Mouse (Mus musculus) CH12.LX (cell line): Measurements from ENCODE around the gene Tectb. TPM values are rescaled to one million over a fixed set of nuclear protein-coding genes. Genes with fewer than 3 reads are reported as not detected.

Source experiments
- DNase-seq: peaks from one replicate; pipeline ENCODE4 v3.0.0-alpha.2; 2013; ENCODE audit errors: extremely low read depth
- H3K27ac ChIP-seq: 2 replicates; pipeline ENCODE4 v1.5.1; 2012; ENCODE audit warnings: low read depth, mild to moderate bottlenecking, control low read depth, moderate library complexity; ENCODE audit not compliant: insufficient read depth
- H3K27me3 ChIP-seq: replicated peaks from 2 replicates; pipeline ENCODE3; 2012; ENCODE audit warnings: inconsistent platforms
- H3K36me3 ChIP-seq, 2 experiments: replicated peaks in 1 of 2; 2 replicates each; pipeline versions ENCODE3 to v1.6.1; 2012; ENCODE audit warnings: inconsistent platforms in 1 of 2, low read length in 1 of 2, mild to moderate bottlenecking in 1 of 2, mixed read lengths in 1 of 2, moderate library complexity in 1 of 2; ENCODE audit not compliant: control insufficient read depth in 1 of 2, insufficient read depth in 1 of 2
- H3K4me1 ChIP-seq, 2 experiments: 2 replicates each; pipeline ENCODE4 v1.6.1; 2012; ENCODE audit warnings: inconsistent platforms in 1 of 2, moderate library complexity in 1 of 2; ENCODE audit not compliant: insufficient read depth in 2 of 2, control insufficient read depth in 1 of 2
- H3K4me2 ChIP-seq: 2 replicates; pipeline ENCODE4 v1.6.1; 2012; ENCODE audit warnings: low read depth, mild to moderate bottlenecking, control low read depth; ENCODE audit not compliant: poor library complexity, insufficient read depth, severe bottlenecking
- H3K4me3 ChIP-seq, 3 experiments: fragments of 150-350 bp in 1 of 3; sonication (generic) in 1 of 3; replicated peaks in 1 of 3; 2 replicates each; pipeline versions ENCODE3 to v1.5.1; 2011 to 2012; ENCODE audit warnings: low read depth in 2 of 3, low read length in 2 of 3, mild to moderate bottlenecking in 2 of 3, moderate library complexity in 2 of 3, control low read depth in 1 of 3, improper control_type of control experiment in 1 of 3, inconsistent platforms in 1 of 3, mixed read lengths in 1 of 3; ENCODE audit not compliant: poor library complexity in 1 of 3
- H3K79me2 ChIP-seq: replicated peaks from 2 replicates; pipeline ENCODE4 v1.6.1; 2012; ENCODE audit warnings: mild to moderate bottlenecking, moderate library complexity; ENCODE audit not compliant: control insufficient read depth, poor library complexity, insufficient read depth, severe bottlenecking; ENCODE audit errors: extremely low read depth
- H3K9ac ChIP-seq: 2 replicates; pipeline ENCODE4 v1.6.1; 2012; ENCODE audit warnings: low read depth, mild to moderate bottlenecking, control low read depth, moderate library complexity; ENCODE audit not compliant: insufficient read depth
- H3K9me3 ChIP-seq: replicated peaks from 2 replicates; pipeline ENCODE3; 2012; ENCODE audit warnings: low read length, inconsistent platforms, mixed read lengths
- BHLHE40 ChIP-seq: IDR thresholded peaks from 2 replicates; pipeline ENCODE4 v1.6.1; 2011; ENCODE audit warnings: mild to moderate bottlenecking, low read depth, low read length, improper control_type of control experiment
- CHD1 ChIP-seq: IDR thresholded peaks from 2 replicates; pipeline ENCODE4 v1.6.1; 2012; ENCODE audit warnings: low read depth, low read length, improper control_type of control experiment, inconsistent platforms
- CTCF ChIP-seq, 2 experiments: IDR thresholded peaks in 1 of 2; conservative IDR thresholded peaks in 1 of 2; 2 replicates each; pipeline ENCODE4 v1.5.1; 2011 to 2012; ENCODE audit warnings: low read depth in 2 of 2, low read length in 2 of 2, improper control_type of control experiment in 1 of 2, inconsistent platforms in 1 of 2, mild to moderate bottlenecking in 1 of 2, moderate library complexity in 1 of 2
- E2F4 ChIP-seq: IDR thresholded peaks from 2 replicates; pipeline ENCODE4 v1.6.1; 2011; ENCODE audit warnings: low read depth, low read length, improper control_type of control experiment; ENCODE audit not compliant: insufficient replicate concordance
- ELF1 ChIP-seq: IDR thresholded peaks from 2 replicates; pipeline ENCODE4 v1.6.1; 2014; ENCODE audit warnings: low read depth, mild to moderate bottlenecking, inconsistent platforms, low read length, improper control_type of control experiment
- EP300 ChIP-seq: IDR thresholded peaks from 2 replicates; pipeline ENCODE4 v1.6.1; 2011; ENCODE audit warnings: low read length, improper control_type of control experiment
- ETS1 ChIP-seq: conservative IDR thresholded peaks from 2 replicates; pipeline ENCODE4 v1.6.1; 2012; ENCODE audit warnings: low read depth, mild to moderate bottlenecking, inconsistent platforms, low read length, improper control_type of control experiment, moderate library complexity
- GABPA ChIP-seq: IDR thresholded peaks from 2 replicates; pipeline ENCODE4 v1.6.1; 2012; ENCODE audit warnings: low read depth, low read length, improper control_type of control experiment, inconsistent platforms; ENCODE audit not compliant: insufficient replicate concordance
- IRF4 ChIP-seq: IDR thresholded peaks from 2 replicates; pipeline ENCODE4 v1.6.1; 2014; ENCODE audit warnings: low read depth, mild to moderate bottlenecking, inconsistent platforms, low read length, improper control_type of control experiment
- JUND ChIP-seq: conservative IDR thresholded peaks from 2 replicates; pipeline ENCODE4 v1.6.1; 2011; ENCODE audit warnings: low read depth, low read length, improper control_type of control experiment
- KAT2A ChIP-seq: IDR thresholded peaks from 2 replicates; pipeline ENCODE4 v1.6.1; 2012; ENCODE audit warnings: low read length, improper control_type of control experiment, inconsistent platforms; ENCODE audit not compliant: insufficient replicate concordance
- MAX ChIP-seq: IDR thresholded peaks from 2 replicates; pipeline ENCODE4 v1.6.1; 2011; ENCODE audit warnings: low read length, improper control_type of control experiment
- MAZ ChIP-seq: IDR thresholded peaks from 2 replicates; pipeline ENCODE4 v1.6.1; 2012; ENCODE audit warnings: low read depth, mild to moderate bottlenecking, inconsistent platforms, low read length, improper control_type of control experiment, moderate library complexity
- MEF2A ChIP-seq: IDR thresholded peaks from 2 replicates; pipeline ENCODE4 v1.6.1; 2014; ENCODE audit warnings: low read depth, mild to moderate bottlenecking, inconsistent platforms, low read length, improper control_type of control experiment, borderline replicate concordance
- MXI1 ChIP-seq: IDR thresholded peaks from 2 replicates; pipeline ENCODE4 v1.6.1; 2011; ENCODE audit warnings: mild to moderate bottlenecking, low read depth, low read length, improper control_type of control experiment
- NELFE ChIP-seq: IDR thresholded peaks from 2 replicates; pipeline ENCODE4 v1.6.1; 2011; ENCODE audit warnings: low read depth, low read length, improper control_type of control experiment
- PAX5 ChIP-seq: IDR thresholded peaks from 2 replicates; pipeline ENCODE4 v1.6.1; 2012; ENCODE audit warnings: low read length, inconsistent platforms, mixed read lengths
- POLR2A ChIP-seq: IDR thresholded peaks from 2 replicates; pipeline ENCODE4 v1.6.1; 2011; ENCODE audit warnings: low read depth, mild to moderate bottlenecking, improper control_type of control experiment, low read length
- POLR2AphosphoS2 ChIP-seq: IDR thresholded peaks from 2 replicates; pipeline ENCODE4 v1.6.1; 2011; ENCODE audit warnings: low read depth, low read length, improper control_type of control experiment
- SIN3A ChIP-seq: IDR thresholded peaks from 2 replicates; pipeline ENCODE4 v1.6.1; 2012; ENCODE audit warnings: low read length, improper control_type of control experiment, inconsistent platforms
- TBP ChIP-seq: conservative IDR thresholded peaks from 2 replicates; pipeline ENCODE4 v1.6.1; 2011; ENCODE audit warnings: low read depth, low read length, improper control_type of control experiment
- TCF12 ChIP-seq: IDR thresholded peaks from 2 replicates; pipeline ENCODE4 v1.6.1; 2014; ENCODE audit warnings: low read depth, mild to moderate bottlenecking, inconsistent platforms, low read length, improper control_type of control experiment
- UBTF ChIP-seq: IDR thresholded peaks from 2 replicates; pipeline ENCODE4 v1.6.1; 2012; ENCODE audit warnings: low read depth, mild to moderate bottlenecking, inconsistent platforms, low read length, improper control_type of control experiment, moderate library complexity
- USF1 ChIP-seq: IDR thresholded peaks from 2 replicates; pipeline ENCODE4 v1.6.1; 2014; ENCODE audit warnings: low read depth, mild to moderate bottlenecking, inconsistent platforms, low read length, improper control_type of control experiment
- ZC3H11A ChIP-seq: IDR thresholded peaks from 2 replicates; pipeline ENCODE4 v1.6.1; 2012; ENCODE audit warnings: low read depth, mild to moderate bottlenecking, inconsistent platforms, low read length, improper control_type of control experiment
- ZKSCAN1 ChIP-seq: IDR thresholded peaks from 2 replicates; pipeline ENCODE4 v1.6.1; 2012; ENCODE audit warnings: low read depth, inconsistent platforms, low read length, improper control_type of control experiment, borderline replicate concordance
- ZNF384 ChIP-seq: IDR thresholded peaks from 2 replicates; pipeline ENCODE4 v1.6.1; 2012; ENCODE audit warnings: low read depth, low read length, improper control_type of control experiment, inconsistent platforms
- dilution Hi-C: fragments of 300-500 bp; cut with MboI; formaldehyde crosslinking; loops from 2 replicates; pipeline ENCODE4 v1.14.3; 2020; ENCODE audit warnings: low sequenced_read_pairs; ENCODE audit not compliant: extremely low pct_unique_long_range_greater_than_20kb, extremely low pct_ligation_motif_present
- in situ Hi-C: fragments of 300-500 bp; cut with MboI; formaldehyde crosslinking; loops from 3 replicates; pipeline ENCODE4 v1.14.3; 2019; ENCODE audit warnings: low sequenced_read_pairs, low pct_ligation_motif_present, low pct_unique_long_range_greater_than_20kb, mixed read lengths
- polyA plus RNA-seq: library from polyadenylated mRNA; unstranded; fragments of >175 nt; gene quantifications from 2 replicates; pipeline ENCODE4 v1.2.1, GENCODE M21; 2012; ENCODE audit warnings: low read depth; ENCODE audit not compliant: insufficient read length
- total RNA-seq, 2 experiments: library from RNA; depleted of rRNA; stranded (reverse); fragments of 300-350 nt in 1 of 2; fragments of >200 nt in 1 of 2; gene quantifications; 2 replicates each; pipeline ENCODE4 v1.2.3; 2012 to 2014

The Tectb gene
- total and polyA plus RNA-seq, 3 experiments: not detected

GRCm38 (mm10) chr19:55158606-55159005 is 21.9 kb upstream of the Tectb start:
- H3K36me3 ChIP-seq: no peaks in the 10 kb centered on the region
- dilution Hi-C loops: no loop called here
- H3K4me2 ChIP-seq: no peak overlapping the region
- no peaks in the 10 kb centered on the region for H3K79me2 ChIP-seq
- H3K9me3 ChIP-seq: no peaks in the 10 kb centered on the region
- no peak overlapping the region for H3K4me3 ChIP-seq
- no peak overlapping the region for H3K27ac ChIP-seq
- in situ Hi-C loops: no loop called here
- no peak for DNase-seq
- peaks cover 0 to under 1% of the 10 kb centered on the region in 2 experiments; a peak in 1 of 4 replicates for H3K4me1 ChIP-seq
- no peak overlapping the region for H3K9ac ChIP-seq
- no peaks in the 10 kb centered on the region for H3K27me3 ChIP-seq
- no peak for TF ChIP-seq NELFE
- no peak for TF ChIP-seq TCF12
- TF ChIP-seq EP300: no peak
- no peak for TF ChIP-seq UBTF
- TF ChIP-seq JUND: no peak
- TF ChIP-seq MAZ: no peak
- no peak for TF ChIP-seq ETS1
- no peak for TF ChIP-seq MXI1
- TF ChIP-seq SIN3A: no peak
- TF ChIP-seq USF1: no peak
- no peak for TF ChIP-seq ELF1
- no peak for TF ChIP-seq ZNF384
- no peak for TF ChIP-seq KAT2A
- no peak for TF ChIP-seq CHD1
- no peak for TF ChIP-seq MAX
- no peak for TF ChIP-seq POLR2AphosphoS2
- TF ChIP-seq TBP: no peak
- TF ChIP-seq CTCF (conservative IDR thresholded peaks at IDR 0.05 in 1 of 2, IDR thresholded peaks at IDR 0.05 in 1 of 2; ENCODE audit: low read depth in 2 of 2, low read length in 2 of 2): no peak
- TF ChIP-seq PAX5: no peak

- no peak overlapping the region for H3K4me2 ChIP-seq
- no peaks in the 10 kb centered on the region for H3K36me3 ChIP-seq
- no peaks in the 10 kb centered on the region for H3K27me3 ChIP-seq
- H3K27ac ChIP-seq: no peak overlapping the region
- no peaks in the 10 kb centered on the region for H3K9me3 ChIP-seq
- no peaks in the 10 kb centered on the region for H3K79me2 ChIP-seq
- DNase-seq: no peak
- in situ Hi-C loops (no loop called here), dilution Hi-C loops (no loop called here)
- H3K9ac ChIP-seq: no peak overlapping the region
- H3K4me1 ChIP-seq: peaks cover 0 to 8% of the 10 kb centered on the region in 2 experiments; a peak in 2 of 4 replicates
- H3K4me3 ChIP-seq: no peak overlapping the region
- TF ChIP-seq E2F4 (no peak), NELFE (no peak), ZC3H11A (no peak), ZKSCAN1 (no peak), ETS1 (no peak), MAZ (no peak), MAX (no peak), BHLHE40 (no peak), MEF2A (no peak), IRF4 (no peak), POLR2A (no peak), MXI1 (no peak), CTCF (conservative IDR thresholded peaks at IDR 0.05 in 1 of 2, IDR thresholded peaks at IDR 0.05 in 1 of 2; ENCODE audit: low read depth in 2 of 2, low read length in 2 of 2) (no peak), TBP (no peak), TCF12 (no peak), CHD1 (no peak), GABPA (no peak), PAX5 (no peak)
Measured at GRCm38 (mm10) chr19:55159826-55160225, 20.7 kb upstream of the Tectb start.
